Mouse (Mus musculus) bone marrow, adult 2 months (tissue): ENCODE measurements at regions not wholly inside any gene's neighbourhood (a gene's known extent, or its start where the extent isn't known, plus 50 kb on each side); places are given as distances from the start of the nearest gene placed in this dataset.

ENCODE experiments used
- CTCF ChIP-seq: fragments of 200-500 bp; IDR thresholded peaks from 2 replicates; pipeline ENCODE4 v1.5.1; 2011; ENCODE audit warnings: low read length, control low read depth; ENCODE audit not compliant: control insufficient read depth, insufficient read depth
- POLR2A ChIP-seq: fragments of 200-500 bp; IDR thresholded peaks from 2 replicates; pipeline ENCODE4 v1.6.1; 2011; ENCODE audit warnings: low read depth, mild to moderate bottlenecking, control low read depth, low read length, borderline replicate concordance; ENCODE audit not compliant: control insufficient read depth

DNA sequence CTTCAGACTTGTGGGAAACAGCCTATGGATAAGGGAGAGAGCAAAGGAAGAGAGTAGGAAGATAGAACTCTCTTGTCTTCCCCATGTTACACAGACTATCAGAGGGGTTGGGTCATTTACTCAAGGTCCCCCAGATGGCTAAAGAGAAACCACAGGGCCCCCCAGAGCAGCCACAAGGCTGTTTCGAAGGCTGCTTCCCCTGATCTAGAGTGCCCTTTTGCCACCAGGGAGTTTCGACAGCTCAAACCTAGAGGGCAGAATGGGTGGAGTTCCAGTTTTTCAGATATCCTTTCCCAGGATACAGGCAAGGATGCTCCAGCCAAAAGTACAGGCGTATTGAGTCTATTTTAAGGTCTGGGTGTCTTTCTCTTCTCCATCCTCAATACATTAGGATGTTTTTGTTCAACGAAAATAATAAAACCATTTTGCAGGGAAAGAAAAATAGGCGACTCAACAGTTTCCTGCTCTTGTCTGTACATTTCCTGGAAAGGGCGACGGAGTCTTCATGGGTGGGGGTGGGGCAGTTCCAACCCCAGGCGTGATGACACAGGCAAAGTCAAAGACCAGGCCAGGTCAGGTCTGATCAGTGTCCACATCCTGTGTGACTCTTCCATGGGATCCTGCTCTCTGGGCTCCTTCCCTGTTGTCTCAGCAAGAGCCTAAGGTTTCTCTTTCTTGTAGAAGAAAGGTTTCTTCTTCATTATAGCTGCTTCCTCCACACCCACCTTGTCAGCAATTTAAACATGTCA, 96.9 kb upstream of the Mgme1 start:
- TF ChIP-seq CTCF (no peak), POLR2A (no peak)
